Mouse (Mus musculus): Measurements from ENCODE around the gene Fgd2.
"Not testable (repeated sequence)": the region's sequence is repeated elsewhere in the genome, so short reads cannot be mapped to it uniquely, and the experiment has no call there.

Fgd2 gene

DNA sequence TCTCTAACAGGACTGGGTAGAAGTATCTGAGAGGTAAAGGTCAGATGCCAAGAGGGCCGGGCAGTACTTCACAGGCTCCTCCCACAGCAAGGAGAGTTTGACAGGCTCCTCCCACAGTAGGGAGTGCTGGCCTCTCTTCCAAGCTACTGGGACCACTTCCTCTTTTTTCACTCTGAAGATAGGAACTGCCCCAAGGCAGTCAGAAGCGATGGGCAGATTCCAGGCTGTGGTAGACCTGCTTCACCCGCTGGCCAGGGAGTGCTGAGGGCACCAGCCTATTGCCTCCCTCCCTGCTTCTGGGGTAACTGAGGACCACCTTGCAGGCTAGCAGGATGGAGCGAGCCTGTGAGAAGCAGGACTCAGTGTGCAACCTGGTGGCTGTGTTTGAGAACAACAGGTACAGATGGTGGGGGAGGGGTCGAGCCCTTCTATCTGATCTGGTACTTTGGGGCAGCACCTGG is at the start of gene Fgd2:
TSS of gene Fgd2 (plus strand) at position 154 of the 461 bp plus-strand sequence.
- no peak for DNase-seq (ENCODE audit: low spot score)

DNA sequence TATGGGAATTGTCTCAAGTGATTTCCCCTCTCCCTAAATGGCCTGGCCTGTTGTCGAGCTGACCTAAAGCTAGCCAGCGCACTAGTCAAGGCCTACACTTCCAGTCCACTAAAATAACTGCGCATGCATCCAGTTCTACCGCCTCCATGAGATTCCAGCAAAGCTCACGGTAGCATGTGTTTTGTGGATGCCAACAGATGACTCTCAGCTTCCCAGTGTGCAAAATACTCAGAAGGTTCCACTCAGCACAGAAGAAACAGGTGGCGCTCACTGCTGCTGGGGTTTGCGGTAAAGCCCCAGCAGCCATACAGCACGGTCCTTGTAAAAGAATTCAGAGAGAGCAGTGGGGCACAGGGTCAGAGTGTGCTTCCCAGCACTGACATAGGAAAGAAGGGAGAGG is 49.1 kb upstream of the Fgd2 start:
- no peak for DNase-seq (ENCODE audit: low spot score)

GRCm38 (mm10) chr17:29312082-29312481 is 48.6 kb upstream of the Fgd2 start:
- DNase-seq (ENCODE audit: low spot score) = no peak

DNA sequence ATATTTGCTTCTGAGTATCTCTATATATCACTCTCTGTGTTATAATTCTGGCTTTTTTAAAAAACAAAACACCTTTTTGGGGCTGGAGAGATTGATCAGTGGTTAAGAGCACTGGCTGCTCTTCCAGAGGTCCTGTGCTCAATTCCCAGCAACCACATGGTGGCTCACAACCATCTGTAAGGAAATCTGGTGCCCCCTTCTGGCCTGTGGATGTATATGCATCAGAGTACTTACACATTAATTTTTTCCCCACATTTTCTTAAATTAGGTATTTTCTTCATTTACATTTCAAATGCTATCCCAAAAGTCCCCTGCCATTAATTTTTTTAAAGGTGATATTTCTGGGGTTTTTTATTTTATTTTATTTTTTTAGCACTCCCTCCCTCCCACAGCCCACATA is 47.4 kb upstream of the Fgd2 start:
- DNase-seq (ENCODE audit: low spot score) = no peak

DNA sequence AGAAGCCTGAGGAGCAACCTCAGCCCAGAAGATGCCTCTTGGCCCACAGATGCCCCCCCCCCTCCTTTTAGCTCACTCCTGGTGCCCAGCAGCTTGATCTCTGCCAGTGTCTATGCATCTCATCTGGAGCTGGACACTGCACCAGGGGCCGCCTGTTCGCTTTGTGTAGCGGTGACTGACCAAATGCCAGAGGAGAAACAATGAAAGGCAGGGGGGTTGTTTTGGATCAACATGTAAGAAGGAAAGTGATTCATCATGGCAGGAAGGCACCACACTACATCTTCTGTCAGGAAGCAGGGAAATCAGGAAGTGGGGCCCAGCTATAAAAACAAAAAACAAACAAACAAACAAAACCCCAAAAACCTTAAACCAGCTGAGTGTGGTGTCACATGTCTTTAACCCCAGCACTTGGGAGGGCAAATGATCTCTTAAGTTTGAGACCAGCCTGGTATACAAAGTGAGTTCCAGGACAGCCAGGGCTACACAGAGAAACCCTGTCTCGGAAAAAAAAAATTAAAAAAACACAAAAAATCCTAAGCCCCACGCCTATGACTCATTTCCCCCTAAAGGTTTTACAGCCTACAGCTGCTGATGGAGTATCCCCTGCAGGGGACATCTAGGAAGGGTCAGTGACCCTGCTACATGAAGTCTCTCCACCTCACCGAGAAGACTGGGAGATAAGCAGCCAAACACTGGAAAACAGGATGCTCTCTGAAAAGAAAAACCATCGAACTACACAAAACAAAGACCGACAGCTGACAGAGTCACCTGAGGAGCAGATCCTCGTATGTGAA is 44.8 kb upstream of the Fgd2 start:
- no peak for DNase-seq (ENCODE audit: low spot score)

DNA sequence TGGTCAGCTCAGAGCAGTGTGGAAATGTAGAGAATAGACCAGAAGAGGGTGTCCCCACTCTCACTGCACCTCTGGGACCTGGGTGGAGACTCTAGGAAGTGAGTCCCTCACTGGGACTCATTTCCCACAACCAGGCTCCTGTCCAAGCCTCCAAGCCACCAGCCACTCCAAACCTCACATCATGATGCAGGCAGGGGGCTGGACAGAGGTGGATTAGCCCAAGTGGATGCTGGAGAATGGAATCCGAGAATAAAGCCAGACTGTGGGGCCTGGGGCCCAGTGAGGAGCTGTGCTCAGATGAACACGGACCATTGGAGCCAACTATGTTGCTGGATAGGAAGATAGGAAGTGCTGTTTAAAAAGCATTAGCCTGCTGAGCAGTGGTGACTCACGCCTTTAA is 43.8 kb upstream of the Fgd2 start:
- no peak for DNase-seq (ENCODE audit: low spot score)

GRCm38 (mm10) chr17:29317380-29317779 is 43.3 kb upstream of the Fgd2 start, which contains the start of gene Pi16:
Pi16 (plus strand) TSS chr17:29317680.
- not testable (repeated sequence) for DNase-seq (ENCODE audit: low spot score)

- no peak for DNase-seq (ENCODE audit: low spot score)
These were observed 41.9 kb upstream of the Fgd2 start for GRCm38 (mm10) chr17:29318731-29319250.

DNA sequence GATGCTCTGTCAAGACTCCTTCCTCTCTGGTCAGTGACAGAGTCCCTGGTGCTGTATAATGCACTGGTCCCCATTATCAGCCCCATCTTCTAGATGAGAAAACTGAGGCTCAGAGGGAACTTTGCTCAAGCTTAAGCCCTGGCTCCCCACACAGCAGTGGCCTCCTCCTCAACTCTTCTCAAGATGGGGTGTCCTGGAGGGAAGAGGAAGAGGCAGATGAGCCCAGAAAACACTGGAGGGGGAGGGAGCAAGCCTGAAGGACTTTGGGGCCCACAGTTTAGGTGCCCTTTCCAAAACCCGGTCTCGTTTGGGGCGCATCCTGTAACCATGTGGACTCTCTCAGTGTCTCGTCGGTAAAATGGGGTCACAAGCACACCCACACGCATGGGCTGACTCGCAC is 41.2 kb upstream of the Fgd2 start:
- no peak for DNase-seq (ENCODE audit: low spot score)

DNA sequence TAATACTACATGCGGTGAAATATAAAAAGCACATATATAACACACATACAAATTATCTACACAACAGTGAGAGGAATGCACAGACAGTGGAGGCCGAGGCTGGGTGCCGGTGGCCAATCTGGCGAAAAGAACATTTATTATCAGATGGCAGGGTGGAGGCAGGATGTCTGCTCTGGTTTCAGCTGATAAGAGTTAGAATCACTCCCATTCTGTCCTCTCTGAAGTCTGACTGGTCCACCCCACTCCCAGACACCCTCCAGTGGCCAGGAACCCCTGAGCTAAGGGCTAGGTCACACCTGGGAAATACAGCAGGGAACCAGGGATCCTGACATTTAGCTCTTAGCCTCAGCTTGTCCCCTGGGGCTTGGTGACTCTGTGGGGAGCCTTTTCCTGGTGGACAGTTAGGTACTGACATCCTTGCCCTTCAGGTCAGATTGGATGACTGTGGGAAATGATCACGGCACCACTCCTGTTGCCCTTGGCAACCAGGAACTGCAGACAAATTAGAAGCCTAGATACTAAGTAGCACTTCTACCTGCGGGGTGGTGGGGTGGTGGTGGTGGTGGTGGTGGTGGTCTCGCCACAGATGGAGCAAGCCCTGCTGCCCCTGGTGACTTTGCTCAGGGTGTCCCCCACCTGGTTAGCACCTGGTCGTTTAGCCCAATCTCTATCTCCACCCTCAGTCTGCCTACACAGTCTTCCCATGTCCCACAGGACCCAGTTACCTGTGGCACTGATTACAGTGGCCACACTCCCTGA is 40.7 kb upstream of the Fgd2 start:
- no peak for DNase-seq (ENCODE audit: low spot score)

DNA sequence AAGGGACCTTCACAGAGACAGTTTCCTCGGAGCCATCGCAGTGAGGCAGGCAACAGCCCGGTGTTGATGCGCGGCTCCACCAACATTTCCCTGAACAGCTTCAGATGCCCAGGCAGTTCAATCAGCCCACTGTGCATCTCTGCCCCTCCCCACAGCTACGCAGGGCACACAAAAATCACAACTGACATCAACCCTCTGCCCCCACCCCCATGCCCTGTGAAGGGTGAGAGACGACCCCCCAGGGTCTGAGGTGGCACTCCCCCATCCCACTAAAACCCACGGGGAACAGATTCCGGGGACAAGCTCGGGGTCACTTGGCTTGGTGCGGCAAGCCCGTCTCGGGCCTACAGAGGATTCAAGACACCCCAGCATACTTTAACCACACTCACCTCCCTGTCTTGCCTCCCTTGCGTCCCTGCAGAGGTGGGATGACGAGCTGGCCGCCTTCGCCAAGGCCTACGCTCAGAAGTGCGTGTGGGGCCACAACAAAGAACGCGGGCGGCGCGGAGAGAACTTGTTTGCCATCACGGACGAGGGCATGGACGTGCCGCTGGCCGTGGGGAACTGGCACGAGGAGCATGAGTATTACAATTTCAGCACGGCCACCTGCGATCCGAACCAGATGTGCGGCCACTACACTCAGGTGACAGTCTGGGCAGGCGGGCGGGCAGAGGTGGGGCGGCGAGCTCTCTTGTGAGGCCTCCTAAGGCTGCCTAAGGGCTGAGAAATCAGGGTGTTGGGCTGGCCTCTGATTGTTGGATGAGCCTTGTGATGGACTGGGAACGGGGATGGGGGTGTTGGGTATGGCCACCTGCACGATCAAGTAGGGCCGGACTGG is 38.7 kb upstream of the Fgd2 start:
- no peak for DNase-seq (ENCODE audit: low spot score)

DNA sequence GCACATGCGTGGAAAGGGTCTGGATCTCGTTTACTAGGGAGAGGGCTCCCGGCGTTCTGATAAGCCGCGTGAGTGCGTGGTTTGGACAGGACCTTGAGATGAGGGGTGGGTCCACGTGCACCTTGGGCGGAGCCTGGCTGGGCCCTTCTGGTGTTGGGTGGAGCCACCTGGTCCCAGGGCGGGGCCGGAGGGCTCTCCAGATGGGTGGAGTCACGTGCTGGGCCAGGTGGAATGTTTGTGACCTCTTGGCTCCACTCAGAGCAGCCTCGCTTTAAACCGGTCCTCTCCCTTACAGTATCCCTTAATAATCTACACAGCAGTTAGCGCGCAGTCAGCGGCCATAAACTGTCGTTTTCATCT is 38.1 kb upstream of the Fgd2 start:
- DNase-seq (ENCODE audit: low spot score) = no peak

DNA sequence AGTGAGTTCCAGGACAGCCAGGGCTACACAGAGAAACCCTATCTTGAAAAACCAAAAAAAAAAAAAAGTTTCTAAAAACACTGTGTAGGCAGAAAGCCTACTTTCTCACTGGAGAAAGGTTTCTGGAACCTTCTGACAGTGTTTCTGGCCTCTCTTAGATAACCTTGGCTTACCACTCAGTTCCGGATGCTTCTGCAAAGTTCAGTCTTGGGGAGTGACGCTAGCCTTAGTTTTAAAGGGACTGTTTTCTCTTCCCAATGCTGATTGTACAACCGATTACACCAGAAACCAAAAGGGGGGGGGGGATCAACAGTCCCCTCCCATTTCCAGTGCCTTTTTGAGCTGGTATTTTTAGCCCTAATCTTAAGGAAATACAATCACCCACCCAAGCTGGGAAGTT is 37.1 kb upstream of the Fgd2 start:
- no peak for DNase-seq (ENCODE audit: low spot score)

- no peak for DNase-seq (ENCODE audit: low spot score)
These were observed 34.9 kb upstream of the Fgd2 start for GRCm38 (mm10) chr17:29325831-29326230.

DNA sequence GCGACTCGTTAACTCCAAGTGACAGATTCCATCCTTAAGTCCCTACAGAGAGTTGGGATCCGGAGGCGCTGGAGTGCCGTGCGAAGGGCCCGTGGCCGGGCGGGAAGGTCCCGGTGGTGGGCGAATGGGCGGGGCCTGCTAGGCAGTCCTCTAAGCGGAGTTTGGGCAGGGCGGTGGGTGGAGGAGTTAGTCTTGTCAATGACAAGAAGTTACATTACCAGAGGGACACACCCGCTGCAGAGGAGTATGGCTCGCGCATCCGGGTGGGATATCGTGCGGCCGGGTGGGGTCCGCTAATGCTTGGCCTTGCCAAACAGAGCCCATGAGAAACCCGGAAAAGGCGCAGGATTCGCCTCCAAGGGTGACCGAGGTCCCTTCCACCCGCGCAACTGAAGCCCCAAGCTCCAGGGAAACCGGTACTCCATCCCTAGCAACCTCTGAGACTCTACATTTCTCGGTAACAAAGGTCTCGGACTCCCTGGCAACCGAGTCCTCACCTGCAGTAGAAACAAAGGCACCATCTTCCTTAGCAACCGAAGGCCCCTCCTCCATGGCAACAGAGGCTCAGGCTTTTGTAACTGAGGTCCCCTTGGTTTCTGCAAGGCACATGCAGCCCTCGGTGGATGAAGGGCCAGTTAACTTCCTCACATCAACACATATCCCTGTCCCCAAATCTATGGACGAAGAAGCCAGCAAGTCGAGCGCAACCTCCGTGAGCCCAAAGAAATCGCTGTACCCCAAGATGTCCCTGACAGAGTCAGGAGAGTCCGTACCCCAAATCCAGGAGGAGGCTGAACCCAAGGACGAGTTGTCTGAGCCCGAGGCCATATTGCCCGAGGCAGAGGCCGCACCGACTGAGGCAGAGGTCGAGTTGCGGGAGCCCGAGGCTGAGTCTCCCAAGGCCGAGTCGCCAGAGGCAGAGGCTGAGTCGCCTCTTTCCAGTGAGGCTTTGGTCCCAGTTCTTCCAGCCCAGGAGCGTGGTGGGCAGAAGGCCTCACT is 33.9 kb upstream of the Fgd2 start:
- no peak for DNase-seq (ENCODE audit: low spot score)

GRCm38 (mm10) chr17:29327691-29328090 is 33.0 kb upstream of the Fgd2 start:
- DNase-seq (ENCODE audit: low spot score) = no peak

DNA sequence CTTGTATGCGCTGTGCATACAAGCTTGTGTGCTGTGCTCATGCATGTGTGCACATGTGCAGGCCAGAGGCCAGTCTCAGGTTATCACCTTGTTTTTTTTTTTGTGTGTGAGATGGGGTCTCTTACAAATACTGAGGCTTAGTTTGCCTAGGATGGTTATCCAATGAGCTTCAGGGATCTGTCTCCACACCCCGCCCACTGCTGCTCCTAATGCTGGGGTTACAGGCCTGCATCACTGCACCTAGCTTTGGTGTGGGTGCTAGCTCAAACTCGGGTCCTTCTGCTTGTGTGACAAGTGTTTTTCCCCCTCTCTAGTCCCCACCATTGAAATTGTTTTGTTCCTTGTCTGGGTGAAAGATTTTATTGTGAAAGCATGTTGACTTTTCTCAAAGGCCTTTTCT is 30.5 kb upstream of the Fgd2 start:
- no peak for DNase-seq (ENCODE audit: low spot score)

DNA sequence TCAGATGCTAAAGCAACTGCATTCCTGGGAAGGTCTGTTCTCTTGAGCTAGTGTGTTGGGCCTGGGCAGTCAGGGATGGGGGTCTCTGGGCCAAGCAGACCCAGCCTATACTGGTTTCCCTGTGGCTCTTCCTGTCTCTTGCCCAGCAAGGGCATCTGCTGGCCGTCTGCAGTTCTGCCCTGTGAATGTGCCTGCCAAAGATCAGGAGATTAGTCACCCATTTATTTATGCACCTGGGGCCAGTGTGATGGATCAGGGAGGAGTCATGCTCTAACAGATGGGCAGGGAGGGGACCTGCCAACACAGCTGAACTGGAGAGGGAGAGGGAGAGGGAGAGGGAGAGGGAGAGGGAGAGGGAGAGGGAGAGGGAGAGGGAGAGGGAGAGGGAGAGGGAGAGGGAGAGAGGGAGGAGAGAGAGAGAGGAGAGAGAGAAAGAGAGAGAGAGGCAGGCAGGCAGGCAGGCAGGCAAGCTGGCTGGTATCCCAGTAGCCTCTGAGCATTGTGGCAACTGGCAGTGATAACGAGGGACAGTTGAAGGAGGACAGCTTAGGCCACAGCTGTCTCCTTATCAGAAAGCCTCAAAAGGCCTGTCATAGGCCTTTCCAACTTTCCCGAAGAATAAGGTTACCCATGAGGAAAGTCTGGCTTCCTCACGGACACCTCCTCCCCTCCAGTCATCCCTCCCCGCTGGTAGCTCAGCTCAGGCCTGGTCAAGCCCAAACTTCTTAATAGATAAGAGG is 29.9 kb upstream of the Fgd2 start:
- no peak for DNase-seq (ENCODE audit: low spot score)

- DNase-seq (ENCODE audit: low spot score) = no peak
These were observed 28.5 kb upstream of the Fgd2 start for GRCm38 (mm10) chr17:29332186-29332685.

Measured in ovary, postnatal 14 days (tissue).